Mouse (Mus musculus): ENCODE measurements around the gene Itga9. TPM values are rescaled to one million over a fixed set of nuclear protein-coding genes. Genes with fewer than 3 reads are reported as not detected.
A peak's percentile ranks its signal among the peaks of the same experiment; 100 is the strongest.

Itga9 gene
- polyA plus RNA-seq, 1 experiment from 2014 or later: 5.9 TPM

DNA sequence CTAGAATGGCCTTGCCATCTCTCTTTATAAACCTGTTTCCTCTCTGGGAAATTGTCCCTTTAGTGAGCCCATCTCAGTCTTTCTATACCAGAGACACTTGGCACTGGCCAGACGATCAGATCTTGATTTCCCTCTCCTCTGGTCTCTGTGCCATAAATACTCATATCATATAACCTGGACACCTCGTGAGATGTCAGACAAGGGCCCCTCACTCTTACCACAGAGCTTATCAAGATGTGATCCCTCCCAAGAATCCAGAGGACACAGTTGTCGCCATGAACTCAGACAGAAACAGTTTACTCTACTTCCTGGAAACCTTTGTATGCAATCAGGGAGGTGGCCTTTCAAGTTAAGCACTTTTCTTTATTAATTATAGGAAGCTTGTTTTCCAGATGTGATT, 127.1 kb downstream of the Itga9 start:
- no peak overlapping the region for H3K4me3 ChIP-seq (ENCODE audit: low read depth, low read length)
- 25% methylated on average over 3 of the region's 3 CpGs for WGBS

DNA sequence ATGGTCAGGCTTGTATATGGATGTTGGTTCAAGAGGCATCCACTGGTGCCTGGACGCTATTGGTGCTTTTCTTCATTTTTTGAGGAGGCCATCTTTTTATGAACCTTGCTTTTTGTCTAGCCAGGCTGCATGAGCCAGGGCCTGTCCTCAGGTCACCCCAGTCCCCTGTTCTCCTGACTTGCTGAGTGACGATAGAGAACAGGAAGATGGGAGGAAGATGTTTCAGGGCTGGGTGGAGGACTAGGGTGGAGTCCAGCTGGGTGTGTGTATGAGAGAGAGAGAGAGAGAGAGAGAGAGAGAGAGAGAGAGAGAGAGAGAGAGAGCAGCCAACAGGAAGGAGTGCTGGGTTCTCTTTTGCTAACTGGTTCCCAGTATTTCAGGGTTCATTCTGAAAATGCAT, 130.6 kb downstream of the Itga9 start:
- no peaks in the 10 kb centered on the region for H3K36me3 ChIP-seq (ENCODE audit: control insufficient read depth, insufficient read depth)
- 0 out of 2 replicates have a peak, but pooled peaks cover 3% of the 10 kb centered on the region for H3K4me1 ChIP-seq (replicated peaks; ENCODE audit: control insufficient read depth, insufficient read depth, low read length)
- H3K4me2 ChIP-seq (replicated peaks; ENCODE audit: low read depth): no peak overlapping the region
- H3K9ac ChIP-seq (ENCODE audit: low read depth, low read length): no peak overlapping the region
- H3K4me3 ChIP-seq (ENCODE audit: low read depth, low read length): no peak overlapping the region
- ATAC-seq: no peak
- 62% methylated on average over 2 of the region's 2 CpGs for WGBS
- H3K27me3 ChIP-seq (replicated peaks; ENCODE audit: control insufficient read depth, insufficient read depth, low read length): no peaks in the 10 kb centered on the region
- H3K9me3 ChIP-seq (ENCODE audit: control insufficient read depth): no peaks in the 10 kb centered on the region
- H3K27ac ChIP-seq (ENCODE audit: low read depth, low read length): peak overlapping the region; percentile 64
- TF ChIP-seq CTCF (IDR thresholded peaks at IDR 0.05; ENCODE audit: low read depth): no peak

More for the DNA sequence above, 127.1 kb downstream of the Itga9 start:
- Histone ChIP-seq H3K36me3 (ENCODE audit: control insufficient read depth, insufficient read depth) (no peaks in the 10 kb centered on the region), H3K27me3 (replicated peaks; ENCODE audit: control insufficient read depth, insufficient read depth, low read length) (no peaks in the 10 kb centered on the region), H3K4me1 (replicated peaks; ENCODE audit: control insufficient read depth, insufficient read depth, low read length) (peaks cover 3% of the 10 kb centered on the region; the same call in 1 of the 2 replicates), H3K9me3 (ENCODE audit: control insufficient read depth) (no peaks in the 10 kb centered on the region), H3K27ac (ENCODE audit: low read depth, low read length) (no peak overlapping the region), H3K4me2 (replicated peaks; ENCODE audit: low read depth) (no peak overlapping the region), H3K9ac (ENCODE audit: low read depth, low read length) (no peak overlapping the region)
- ATAC-seq: no peak
- TF ChIP-seq CTCF (IDR thresholded peaks at IDR 0.05; ENCODE audit: low read depth): no peak

DNA sequence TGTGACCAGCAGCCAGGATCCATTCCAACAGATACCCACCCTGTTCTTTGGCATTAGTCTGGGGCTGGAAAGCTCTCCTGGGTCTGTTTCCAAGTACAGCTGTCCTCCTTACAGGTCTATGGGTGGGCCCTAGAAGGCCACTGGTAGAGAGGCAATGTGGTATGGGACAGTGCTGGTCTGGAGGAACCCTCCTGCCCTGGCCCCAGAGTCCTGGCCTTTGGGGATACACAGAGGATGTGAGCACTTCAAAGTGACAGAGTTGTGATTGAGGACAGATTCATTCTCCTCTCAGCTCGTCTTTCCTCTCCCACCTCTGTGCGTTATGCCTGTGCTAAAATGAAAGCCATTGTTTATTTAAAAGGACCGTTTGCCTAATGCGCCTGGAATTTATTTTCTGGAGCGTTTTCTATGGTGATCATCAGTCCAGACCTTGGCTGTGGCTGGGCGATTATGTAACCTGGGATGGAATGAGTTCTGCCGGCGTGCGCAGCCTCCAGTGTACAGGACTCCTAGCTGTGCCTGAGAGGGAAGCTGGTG, 131.2 kb downstream of the Itga9 start:
- H3K4me3 ChIP-seq (ENCODE audit: low read depth, low read length): no peak overlapping the region
- peak; percentile 56 for ATAC-seq
- H3K27me3 ChIP-seq (replicated peaks; ENCODE audit: control insufficient read depth, insufficient read depth, low read length): no peaks in the 10 kb centered on the region
- H3K27ac ChIP-seq (ENCODE audit: low read depth, low read length): peak overlapping the region; percentile 64
- H3K36me3 ChIP-seq (ENCODE audit: control insufficient read depth, insufficient read depth): no peaks in the 10 kb centered on the region
- 37% methylated on average over 9 of the region's 9 CpGs for WGBS
- H3K4me2 ChIP-seq (replicated peaks; ENCODE audit: low read depth): no peak overlapping the region
- H3K4me1 ChIP-seq (replicated peaks; ENCODE audit: control insufficient read depth, insufficient read depth, low read length): 0 out of 2 replicates have a peak, but pooled peaks cover 3% of the 10 kb centered on the region
- H3K9ac ChIP-seq (ENCODE audit: low read depth, low read length): no peak overlapping the region
- TF ChIP-seq CTCF (IDR thresholded peaks at IDR 0.05; ENCODE audit: low read depth): no peak
- H3K9me3 ChIP-seq (ENCODE audit: control insufficient read depth): no peaks in the 10 kb centered on the region

DNA sequence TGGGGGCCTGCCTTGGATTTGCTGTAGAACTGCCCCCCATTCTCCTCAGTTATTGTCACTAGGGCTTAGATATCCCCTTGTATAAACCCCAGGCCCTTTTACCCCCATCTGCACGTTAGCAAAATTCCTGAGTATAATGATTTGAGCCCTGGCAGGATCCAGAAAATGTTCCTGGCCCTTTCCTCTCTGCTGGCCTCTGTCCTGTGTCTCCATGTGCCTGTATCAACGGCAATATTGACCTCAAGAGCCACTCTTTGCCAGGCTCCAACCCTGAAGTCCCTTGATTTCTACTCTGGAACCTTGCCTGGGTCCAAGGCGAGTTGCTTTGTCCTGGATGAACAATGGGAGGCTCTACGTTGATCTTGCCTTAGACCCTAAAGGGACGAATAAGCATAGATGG, 131.8 kb downstream of the Itga9 start:
- Histone ChIP-seq H3K4me1 (replicated peaks; ENCODE audit: control insufficient read depth, insufficient read depth, low read length) (0 out of 2 replicates have a peak, but pooled peaks cover 3% of the 10 kb centered on the region), H3K27me3 (replicated peaks; ENCODE audit: control insufficient read depth, insufficient read depth, low read length) (no peaks in the 10 kb centered on the region), H3K4me3 (ENCODE audit: low read depth, low read length) (no peak overlapping the region), H3K27ac (ENCODE audit: low read depth, low read length) (no peak overlapping the region), H3K9me3 (ENCODE audit: control insufficient read depth) (no peaks in the 10 kb centered on the region), H3K9ac (ENCODE audit: low read depth, low read length) (no peak overlapping the region), H3K36me3 (ENCODE audit: control insufficient read depth, insufficient read depth) (no peaks in the 10 kb centered on the region), H3K4me2 (replicated peaks; ENCODE audit: low read depth) (no peak overlapping the region)
- no peak for ATAC-seq
- no peak for TF ChIP-seq CTCF (IDR thresholded peaks at IDR 0.05; ENCODE audit: low read depth)
- 72% methylated on average over 5 of the region's 5 CpGs for WGBS

DNA sequence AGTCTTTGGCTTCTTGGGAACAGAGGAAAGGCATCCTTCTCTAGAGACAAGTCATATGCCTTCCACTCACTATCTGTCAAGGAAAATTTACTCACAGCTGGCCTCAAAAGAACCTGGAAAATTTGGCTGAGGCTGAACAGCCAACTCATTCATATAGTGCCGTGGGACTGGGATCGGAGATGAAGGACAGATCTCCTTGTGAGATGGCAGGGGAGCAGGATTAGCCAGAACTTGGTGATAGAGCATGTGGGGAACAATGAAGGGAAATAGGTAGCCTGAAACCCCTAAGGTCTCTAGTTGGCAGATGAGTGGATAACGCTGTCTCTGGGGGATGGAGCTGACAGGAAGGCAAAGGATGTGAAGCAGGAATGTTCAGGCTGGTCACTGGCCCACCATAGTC, 132.6 kb downstream of the Itga9 start:
- no peak overlapping the region for H3K4me2 ChIP-seq (replicated peaks; ENCODE audit: low read depth)
- no peaks in the 10 kb centered on the region for H3K27me3 ChIP-seq (replicated peaks; ENCODE audit: control insufficient read depth, insufficient read depth, low read length)
- no peak overlapping the region for H3K27ac ChIP-seq (ENCODE audit: low read depth, low read length)
- no peak for TF ChIP-seq CTCF (IDR thresholded peaks at IDR 0.05; ENCODE audit: low read depth)
- WGBS: 92% methylated on average over 3 of the region's 3 CpGs
- no peak for ATAC-seq
- H3K9me3 ChIP-seq (ENCODE audit: control insufficient read depth): no peaks in the 10 kb centered on the region
- H3K4me3 ChIP-seq (ENCODE audit: low read depth, low read length): no peak overlapping the region
- no peak overlapping the region for H3K9ac ChIP-seq (ENCODE audit: low read depth, low read length)
- H3K4me1 ChIP-seq (replicated peaks; ENCODE audit: control insufficient read depth, insufficient read depth, low read length): no peaks in the 10 kb centered on the region
- H3K36me3 ChIP-seq (ENCODE audit: control insufficient read depth, insufficient read depth): no peaks in the 10 kb centered on the region

DNA sequence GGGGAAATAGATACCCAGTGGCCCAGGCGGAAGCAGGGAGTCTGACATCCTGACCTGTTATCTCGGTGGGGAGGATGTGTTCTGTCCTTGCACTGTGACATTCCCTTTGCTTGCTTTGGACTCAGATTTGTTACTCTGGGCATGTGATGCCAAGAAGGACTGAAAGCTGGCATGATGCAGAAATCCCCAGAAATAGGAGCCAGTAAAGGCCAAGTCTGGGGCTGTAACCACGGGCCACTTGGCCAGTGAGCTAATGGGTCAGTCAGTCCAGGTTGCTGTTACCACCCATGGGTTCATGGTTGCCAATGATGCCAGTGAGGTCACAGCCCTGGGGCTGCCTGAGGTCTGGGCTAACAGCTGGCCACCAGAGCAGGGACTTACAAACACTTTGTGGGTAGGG, 133.2 kb downstream of the Itga9 start:
- Histone ChIP-seq H3K9ac (ENCODE audit: low read depth, low read length) (no peak overlapping the region), H3K4me1 (replicated peaks; ENCODE audit: control insufficient read depth, insufficient read depth, low read length) (no peaks in the 10 kb centered on the region), H3K9me3 (ENCODE audit: control insufficient read depth) (no peaks in the 10 kb centered on the region), H3K27me3 (replicated peaks; ENCODE audit: control insufficient read depth, insufficient read depth, low read length) (no peaks in the 10 kb centered on the region), H3K27ac (ENCODE audit: low read depth, low read length) (no peak overlapping the region), H3K4me2 (replicated peaks; ENCODE audit: low read depth) (no peak overlapping the region), H3K36me3 (ENCODE audit: control insufficient read depth, insufficient read depth) (no peaks in the 10 kb centered on the region), H3K4me3 (ENCODE audit: low read depth, low read length) (no peak overlapping the region)
- no peak for ATAC-seq
- no peak for TF ChIP-seq CTCF (IDR thresholded peaks at IDR 0.05; ENCODE audit: low read depth)
- 87% methylated on average over 3 of the region's 3 CpGs for WGBS

DNA sequence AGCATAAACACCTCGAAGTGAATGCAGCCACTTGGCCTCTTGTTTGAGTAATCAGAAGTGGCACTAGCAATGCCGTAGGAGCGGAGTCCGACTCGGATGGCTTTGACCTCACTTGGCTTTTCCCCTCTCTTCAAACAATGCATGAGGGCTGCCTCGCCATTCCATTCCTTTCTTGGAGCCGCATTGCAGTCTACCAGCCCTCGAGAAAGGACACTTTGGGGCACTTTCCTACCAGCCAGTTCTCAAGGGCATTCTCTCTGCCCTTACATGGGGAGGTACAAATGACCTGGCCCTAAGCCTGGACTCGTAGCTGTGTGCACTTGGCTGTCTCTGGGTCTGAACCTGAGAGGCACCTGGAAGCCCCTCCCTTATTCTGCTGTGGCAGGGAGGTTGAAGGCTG, 134.8 kb downstream of the Itga9 start:
- H3K4me1 ChIP-seq (replicated peaks; ENCODE audit: control insufficient read depth, insufficient read depth, low read length): no peaks in the 10 kb centered on the region
- WGBS: 41% methylated on average over 9 of the region's 9 CpGs
- H3K27me3 ChIP-seq (replicated peaks; ENCODE audit: control insufficient read depth, insufficient read depth, low read length): no peaks in the 10 kb centered on the region
- H3K4me2 ChIP-seq (replicated peaks; ENCODE audit: low read depth): no peak overlapping the region
- no peak for ATAC-seq
- H3K9me3 ChIP-seq (ENCODE audit: control insufficient read depth): no peaks in the 10 kb centered on the region
- no peak overlapping the region for H3K4me3 ChIP-seq (ENCODE audit: low read depth, low read length)
- TF ChIP-seq CTCF (IDR thresholded peaks at IDR 0.05; ENCODE audit: low read depth): no peak
- no peaks in the 10 kb centered on the region for H3K36me3 ChIP-seq (ENCODE audit: control insufficient read depth, insufficient read depth)
- H3K9ac ChIP-seq (ENCODE audit: low read depth, low read length): no peak overlapping the region
- no peak overlapping the region for H3K27ac ChIP-seq (ENCODE audit: low read depth, low read length)
